ENCODE assay signal across 8 mouse cellular contexts in genomic region chr7:121706411-121707072, GRCm38 (mm10). TPM values are rescaled to one million over a fixed set of nuclear protein-coding genes. Genes with fewer than 3 reads are reported as not detected.
DNase-seq lines count a peak whose midpoint lies in the region; ATAC-seq lines count a peak whose summit lies in the region.

No protein-coding gene starts in this region.

- H3K4me2 ChIP-seq in forebrain, embryonic 11.5 days (ENCODE audit: low read depth, low read length, severe bottlenecking): peak overlapping the region; percentile 95
- peak overlapping the region; percentile 98 for H3K4me2 ChIP-seq in lung, embryonic 15.5 days

- peak; percentile 44 for ATAC-seq in forebrain, embryonic 11.5 days (replicated peaks; ENCODE audit: low FRiP score)
- peak; percentile 39; the same call in 1 of the 2 replicates for ATAC-seq in lung, embryonic 15.5 days (ENCODE audit: borderline replicate concordance, extremely low read depth, low FRiP score, low TSS enrichment)

- H3K4me3 ChIP-seq in forebrain, embryonic 11.5 days (ENCODE audit: low read depth, low read length): peak overlapping the region; percentile 79
- peak overlapping the region; percentile 92 for H3K4me3 ChIP-seq in lung, embryonic 15.5 days

- H3K36me3 ChIP-seq in forebrain, embryonic 11.5 days (ENCODE audit: control insufficient read depth, insufficient read depth, low read length): no peaks in the 10 kb centered on the region; the same call in 1 of the 2 replicates
- H3K36me3 ChIP-seq in lung, embryonic 15.5 days: no peaks in the 10 kb centered on the region

- peaks cover 2% of the 10 kb centered on the region for H3K4me1 ChIP-seq in forebrain, embryonic 11.5 days (replicated peaks; ENCODE audit: control insufficient read depth, insufficient read depth, low read length)
- peaks cover 33% of the 10 kb centered on the region for H3K4me1 ChIP-seq in lung, embryonic 15.5 days

- H3K27ac ChIP-seq in forebrain, embryonic 11.5 days (ENCODE audit: low read depth, low read length): peak overlapping the region; percentile 72; the same call in 1 of the 2 replicates
- peak overlapping the region; percentile 79 for H3K27ac ChIP-seq in lung, embryonic 15.5 days

- intact Hi-C loops in heart, postnatal 10 days (cut with DNase I): no loop called here

- no peaks in the 10 kb centered on the region for H3K27me3 ChIP-seq in forebrain, embryonic 11.5 days (ENCODE audit: control insufficient read depth, insufficient read depth, low read length)
- H3K27me3 ChIP-seq in lung, embryonic 15.5 days: no peaks in the 10 kb centered on the region

- WGBS in forebrain, embryonic 11.5 days: under 1% methylated on average over 63 of the region's 77 CpGs
- under 1% methylated on average over 74 of the region's 77 CpGs for WGBS in lung, embryonic 15.5 days

- H3K9ac ChIP-seq in forebrain, embryonic 11.5 days (ENCODE audit: low read length): peak overlapping the region; percentile 85
- H3K9ac ChIP-seq in lung, embryonic 15.5 days: peak overlapping the region; percentile 76

- no peaks in the 10 kb centered on the region for H3K9me3 ChIP-seq in forebrain, embryonic 11.5 days (ENCODE audit: control insufficient read depth, low read length)
- H3K9me3 ChIP-seq in lung, embryonic 15.5 days: no peaks in the 10 kb centered on the region

- peak; percentile 32 for DNase-seq in ES-CJ7 (ENCODE audit: low read depth, low spot score)
- peak; percentile 4 for DNase-seq in c-Kit-positive CD71-positive TER-119-negative erythroid progenitor cells, embryonic 14.5 days (ENCODE audit: low read depth)
- DNase-seq in forebrain, embryonic 11.5 days (ENCODE audit: low spot score): peak; percentile 76
- DNase-seq in heart, postnatal 10 days: peak; percentile 46 to 53
- peak; percentile 46 to 67 for DNase-seq in kidney, postnatal 4 days
- DNase-seq in ovary, adult 18-20 months (ENCODE audit: low spot score): peak; percentile 50
- peak; percentile 49 for DNase-seq in thymus, postnatal 14 days

RNA-seq across cellular contexts. Expression of gene Usp31, which starts 0.5 kb away (rescaled TPM):
- polyA plus RNA-seq in forebrain, embryonic 11.5 days (2014; fragmentation: Nextera tagmentation; extraction: Ambion mirVana): 4.8 and 4.9 TPM in 2 replicates
- total RNA-seq in heart, postnatal 10 days (2021): 1 to 10 TPM; 7.2 to 8.9 TPM
- 1.9 and 2.1 TPM in 2 replicates for polyA plus RNA-seq in lung, embryonic 15.5 days (2015; fragmentation: Nextera tagmentation; extraction: Ambion mirVana)

RNA-seq across cellular contexts. Expression of gene Scnn1g, which starts 27.7 kb away (rescaled TPM):
- polyA plus RNA-seq in forebrain, embryonic 11.5 days (2014; fragmentation: Nextera tagmentation; extraction: Ambion mirVana): not detected in 2 replicates
- total RNA-seq in heart, postnatal 10 days (2021): not detected
- polyA plus RNA-seq in lung, embryonic 15.5 days (2015; fragmentation: Nextera tagmentation; extraction: Ambion mirVana): 10.6 and 11.5 TPM in 2 replicates

Comparison
In these comparisons a context has a peak if more than half of its experiments do, and no peak if none do; other contexts are left out.
1. Peak in every context shown above with its lines: DNase-seq, ATAC-seq, H3K4me3 ChIP-seq and H3K27ac ChIP-seq.
2. DNase-seq: peak in every context shown above with its lines; median percentile 76 in forebrain, embryonic 11.5 days; 56 in kidney, postnatal 4 days; 50 in ovary, adult 18-20 months; 50 in heart, postnatal 10 days; 49 in thymus, postnatal 14 days; 32 in ES-CJ7; 4 in c-Kit-positive CD71-positive TER-119-negative erythroid progenitor cells, embryonic 14.5 days.
3. RNA of gene Scnn1g, which starts 27.7 kb away (polyA plus RNA-seq): 10.6 to 11.5 TPM in lung, embryonic 15.5 days; not detected in forebrain, embryonic 11.5 days; every median in the first group is over 10 times any median in the second.